Mouse (Mus musculus): ENCODE data around the gene Mrgprd. TPM values are rescaled to one million over a fixed set of nuclear protein-coding genes. Genes with fewer than 3 reads are reported as not detected.

Mrgprd gene
- polyA plus RNA-seq, 1 experiment from 2014 or later = not detected

GRCm38 (mm10) chr7:145285476-145285875 is 29.2 kb upstream of the Mrgprd start:
- H3K4me2 ChIP-seq (ENCODE audit: low read depth, low read length) = no peak overlapping the region
- ATAC-seq (replicated peaks; ENCODE audit: extremely low read depth, insufficient read depth, low FRiP score) = no peak
- no peaks in the 10 kb centered on the region for H3K36me3 ChIP-seq (ENCODE audit: control insufficient read depth, insufficient read depth)
- H3K27ac ChIP-seq (ENCODE audit: low read length) = no peak overlapping the region
- H3K9me3 ChIP-seq (replicated peaks; ENCODE audit: control insufficient read depth, low read length) = no peaks in the 10 kb centered on the region
- peaks cover 16% of the 10 kb centered on the region for H3K4me1 ChIP-seq (ENCODE audit: control insufficient read depth, insufficient read depth, low read length)
- H3K27me3 ChIP-seq (ENCODE audit: control insufficient read depth, insufficient read depth, low read length) = no peaks in the 10 kb centered on the region
- WGBS = 83% methylated on average over 4 of the region's 4 CpGs
- no peak overlapping the region for H3K4me3 ChIP-seq (ENCODE audit: low read length)
- H3K9ac ChIP-seq (ENCODE audit: low read length) = no peak overlapping the region

DNA sequence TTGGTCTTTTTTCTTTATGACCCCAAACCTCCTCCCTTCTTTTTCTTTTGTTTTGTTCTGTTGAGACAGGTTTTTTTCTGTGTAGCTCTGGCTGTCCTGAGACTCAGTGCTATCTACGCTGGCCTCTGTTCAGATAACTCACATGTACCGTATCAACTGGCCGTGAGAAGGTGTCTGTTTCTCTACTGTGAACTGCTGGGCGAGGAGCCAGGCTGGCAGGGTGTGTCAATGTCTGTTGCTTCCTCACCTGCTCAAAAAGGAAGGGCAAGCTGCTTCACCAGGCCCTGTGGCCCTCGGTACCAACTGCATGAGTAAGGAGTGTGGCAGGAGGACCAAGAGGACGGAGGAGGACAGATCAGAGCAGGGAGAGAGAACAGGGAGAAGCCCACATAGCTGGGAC is 27.2 kb upstream of the Mrgprd start:
- no peaks in the 10 kb centered on the region for H3K36me3 ChIP-seq (ENCODE audit: control insufficient read depth, insufficient read depth)
- no peaks in the 10 kb centered on the region for H3K27me3 ChIP-seq (ENCODE audit: control insufficient read depth, insufficient read depth, low read length)
- H3K4me3 ChIP-seq (ENCODE audit: low read length) = no peak overlapping the region
- H3K9ac ChIP-seq (ENCODE audit: low read length) = no peak overlapping the region
- peaks cover 16% of the 10 kb centered on the region for H3K4me1 ChIP-seq (ENCODE audit: control insufficient read depth, insufficient read depth, low read length)
- no peak overlapping the region for H3K27ac ChIP-seq (ENCODE audit: low read length)
- no peaks in the 10 kb centered on the region for H3K9me3 ChIP-seq (replicated peaks; ENCODE audit: control insufficient read depth, low read length)
- ATAC-seq (replicated peaks; ENCODE audit: extremely low read depth, insufficient read depth, low FRiP score) = no peak
- no peak overlapping the region for H3K4me2 ChIP-seq (ENCODE audit: low read depth, low read length)
- 40% methylated on average over 6 of the region's 6 CpGs for WGBS

DNA sequence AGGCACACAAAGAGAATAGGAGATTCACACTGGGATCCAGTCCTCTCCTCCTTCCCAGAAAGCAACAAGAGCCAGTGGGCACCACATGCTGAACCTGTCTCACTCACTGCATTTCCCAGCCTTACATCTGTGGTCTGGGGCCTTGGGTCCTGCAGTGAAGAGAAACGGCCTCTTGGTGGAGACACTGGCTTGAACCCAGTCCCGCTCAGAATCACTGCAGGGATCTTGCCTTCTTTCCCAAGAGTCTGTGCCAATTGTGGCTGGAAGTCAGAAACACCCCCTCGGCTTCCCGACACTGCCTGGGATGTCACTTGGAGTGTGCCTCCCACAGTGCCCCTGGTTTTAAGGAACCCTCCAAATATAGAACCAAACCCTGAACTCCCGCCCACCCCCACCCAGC is 25.3 kb upstream of the Mrgprd start:
- Histone ChIP-seq H3K4me2 (ENCODE audit: low read depth, low read length) (no peak overlapping the region), H3K27ac (ENCODE audit: low read length) (no peak overlapping the region), H3K9me3 (replicated peaks; ENCODE audit: control insufficient read depth, low read length) (no peaks in the 10 kb centered on the region), H3K27me3 (ENCODE audit: control insufficient read depth, insufficient read depth, low read length) (no peaks in the 10 kb centered on the region), H3K4me1 (ENCODE audit: control insufficient read depth, insufficient read depth, low read length) (peaks cover 8% of the 10 kb centered on the region), H3K36me3 (ENCODE audit: control insufficient read depth, insufficient read depth) (no peaks in the 10 kb centered on the region), H3K9ac (ENCODE audit: low read length) (no peak overlapping the region), H3K4me3 (ENCODE audit: low read length) (no peak overlapping the region)
- 28% methylated on average over 5 of the region's 5 CpGs for WGBS
- ATAC-seq (replicated peaks; ENCODE audit: extremely low read depth, insufficient read depth, low FRiP score) = peak; percentile 15; the same call in 1 of the 2 replicates

DNA sequence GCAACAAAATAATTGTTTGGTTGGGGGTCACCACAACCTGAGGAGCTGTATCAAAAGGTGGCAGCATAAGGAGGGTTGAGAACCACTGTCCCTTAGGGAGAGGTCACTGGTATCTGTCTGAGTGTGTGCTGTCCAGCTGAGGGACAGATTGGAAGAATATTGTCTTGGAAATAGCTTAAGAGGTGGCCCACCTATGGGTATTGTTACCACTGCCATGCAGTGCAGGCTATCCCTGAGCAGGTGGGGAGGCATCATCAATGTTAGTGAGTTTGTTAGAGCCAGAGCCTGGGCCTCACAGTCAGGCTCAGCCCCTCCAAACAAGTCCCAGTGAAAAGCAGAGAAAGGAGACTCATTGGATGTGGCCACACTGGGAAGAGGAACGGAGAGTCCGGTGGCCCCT is 22.8 kb upstream of the Mrgprd start:
- Histone ChIP-seq H3K4me1 (ENCODE audit: control insufficient read depth, insufficient read depth, low read length) (peaks cover 8% of the 10 kb centered on the region), H3K27ac (ENCODE audit: low read length) (no peak overlapping the region), H3K9me3 (replicated peaks; ENCODE audit: control insufficient read depth, low read length) (no peaks in the 10 kb centered on the region), H3K4me3 (ENCODE audit: low read length) (no peak overlapping the region), H3K4me2 (ENCODE audit: low read depth, low read length) (no peak overlapping the region), H3K9ac (ENCODE audit: low read length) (no peak overlapping the region), H3K27me3 (ENCODE audit: control insufficient read depth, insufficient read depth, low read length) (no peaks in the 10 kb centered on the region), H3K36me3 (ENCODE audit: control insufficient read depth, insufficient read depth) (no peaks in the 10 kb centered on the region)
- 93% methylated on average over 2 of the region's 2 CpGs for WGBS
- ATAC-seq (replicated peaks; ENCODE audit: extremely low read depth, insufficient read depth, low FRiP score) = no peak

- no peak overlapping the region for H3K9ac ChIP-seq (ENCODE audit: low read length)
- H3K36me3 ChIP-seq (ENCODE audit: control insufficient read depth, insufficient read depth) = no peaks in the 10 kb centered on the region
- no peaks in the 10 kb centered on the region for H3K9me3 ChIP-seq (replicated peaks; ENCODE audit: control insufficient read depth, low read length)
- peaks cover 2% of the 10 kb centered on the region; the same call in 1 of the 2 replicates for H3K4me1 ChIP-seq (ENCODE audit: control insufficient read depth, insufficient read depth, low read length)
- H3K4me2 ChIP-seq (ENCODE audit: low read depth, low read length) = no peak overlapping the region
- WGBS = 51% methylated on average over 2 of the region's 2 CpGs
- H3K4me3 ChIP-seq (ENCODE audit: low read length) = no peak overlapping the region
- no peak overlapping the region for H3K27ac ChIP-seq (ENCODE audit: low read length)
- no peaks in the 10 kb centered on the region for H3K27me3 ChIP-seq (ENCODE audit: control insufficient read depth, insufficient read depth, low read length)
- no peak for ATAC-seq (replicated peaks; ENCODE audit: extremely low read depth, insufficient read depth, low FRiP score)
Measured at GRCm38 (mm10) chr7:145292726-145293125, 21.9 kb upstream of the Mrgprd start.

DNA sequence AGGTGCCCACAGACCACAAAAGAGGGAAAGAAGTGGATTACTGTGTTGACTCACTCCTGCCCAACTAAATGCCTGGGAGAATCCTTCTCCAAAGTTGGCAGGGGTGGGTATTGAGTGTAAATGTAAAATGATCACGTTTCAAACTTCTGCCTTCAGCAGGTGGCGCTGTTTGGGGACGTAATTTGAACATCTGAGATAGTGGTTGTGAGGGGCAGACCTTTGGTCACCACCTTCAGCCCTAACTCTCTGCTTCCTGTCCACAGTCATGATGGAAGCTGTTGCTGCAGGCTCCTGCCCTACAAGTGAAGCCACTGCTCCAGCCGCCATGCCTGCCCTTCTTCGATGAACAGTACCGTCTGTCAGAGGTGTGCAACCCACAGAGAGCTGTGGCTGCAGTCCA is 20.8 kb upstream of the Mrgprd start:
- ATAC-seq (replicated peaks; ENCODE audit: extremely low read depth, insufficient read depth, low FRiP score) = no peak
- 40% methylated on average over 6 of the region's 6 CpGs for WGBS
- H3K9ac ChIP-seq (ENCODE audit: low read length) = no peak overlapping the region

GRCm38 (mm10) chr7:145298666-145299490 is 15.8 kb upstream of the Mrgprd start:
- no peak overlapping the region for H3K4me2 ChIP-seq (ENCODE audit: low read depth, low read length)
- 53% methylated on average over 3 of the region's 3 CpGs for WGBS
- H3K27me3 ChIP-seq (ENCODE audit: control insufficient read depth, insufficient read depth, low read length) = no peaks in the 10 kb centered on the region
- no peak for ATAC-seq (replicated peaks; ENCODE audit: extremely low read depth, insufficient read depth, low FRiP score)
- no peaks in the 10 kb centered on the region for H3K36me3 ChIP-seq (ENCODE audit: control insufficient read depth, insufficient read depth)
- no peaks in the 10 kb centered on the region for H3K9me3 ChIP-seq (replicated peaks; ENCODE audit: control insufficient read depth, low read length)
- H3K9ac ChIP-seq (ENCODE audit: low read length) = no peak overlapping the region
- H3K4me3 ChIP-seq (ENCODE audit: low read length) = no peak overlapping the region
- H3K27ac ChIP-seq (ENCODE audit: low read length) = no peak overlapping the region
- peaks cover 10% of the 10 kb centered on the region; the same call in 1 of the 2 replicates for H3K4me1 ChIP-seq (ENCODE audit: control insufficient read depth, insufficient read depth, low read length)

More for the DNA sequence above, 20.8 kb upstream of the Mrgprd start:
- Histone ChIP-seq H3K4me3 (ENCODE audit: low read length) (no peak overlapping the region), H3K9me3 (replicated peaks; ENCODE audit: control insufficient read depth, low read length) (no peaks in the 10 kb centered on the region), H3K36me3 (ENCODE audit: control insufficient read depth, insufficient read depth) (no peaks in the 10 kb centered on the region), H3K4me1 (ENCODE audit: control insufficient read depth, insufficient read depth, low read length) (peaks cover 2% of the 10 kb centered on the region; the same call in 1 of the 2 replicates), H3K27ac (ENCODE audit: low read length) (no peak overlapping the region), H3K4me2 (ENCODE audit: low read depth, low read length) (no peak overlapping the region), H3K27me3 (ENCODE audit: control insufficient read depth, insufficient read depth, low read length) (no peaks in the 10 kb centered on the region)

GRCm38 (mm10) chr7:145299562-145300320 is 14.9 kb upstream of the Mrgprd start:
- Histone ChIP-seq H3K4me1 (ENCODE audit: control insufficient read depth, insufficient read depth, low read length) (peaks cover 10% of the 10 kb centered on the region; the same call in 1 of the 2 replicates), H3K9me3 (replicated peaks; ENCODE audit: control insufficient read depth, low read length) (no peaks in the 10 kb centered on the region), H3K9ac (ENCODE audit: low read length) (no peak overlapping the region), H3K4me2 (ENCODE audit: low read depth, low read length) (no peak overlapping the region), H3K27ac (ENCODE audit: low read length) (no peak overlapping the region), H3K27me3 (ENCODE audit: control insufficient read depth, insufficient read depth, low read length) (no peaks in the 10 kb centered on the region), H3K36me3 (ENCODE audit: control insufficient read depth, insufficient read depth) (no peaks in the 10 kb centered on the region), H3K4me3 (ENCODE audit: low read length) (no peak overlapping the region)
- 56% methylated on average over 7 of the region's 7 CpGs for WGBS
- no peak for ATAC-seq (replicated peaks; ENCODE audit: extremely low read depth, insufficient read depth, low FRiP score)

All from heart, embryonic 16.5 days (tissue).